Mouse (Mus musculus) hematopoietic stem cell, adult 5-6 weeks (primary cell): ENCODE results near the gene Corin. TPM values are rescaled to one million over a fixed set of nuclear protein-coding genes. Genes with fewer than 3 reads are reported as not detected.
A peak's percentile ranks its signal among the peaks of the same experiment; 100 is the strongest.

ENCODE experiments used
- ATAC-seq, 2 experiments: fragments of 125-278 bp in 1 of 2; replicated peaks in 1 of 2; 2 replicates each; pipeline ENCODE4 v1.8.0; 2016 to 2017; ENCODE audit warnings: inconsistent platforms in 2 of 2, mild to moderate bottlenecking in 2 of 2, moderate number of reproducible peaks in 2 of 2, low read depth in 1 of 2, moderate TSS enrichment in 1 of 2; ENCODE audit not compliant: low FRiP score in 2 of 2, poor library complexity in 2 of 2, severe bottlenecking in 2 of 2, insufficient read depth in 1 of 2, low TSS enrichment in 1 of 2
- total RNA-seq: library from RNA; stranded (forward); fragments of 172-1452, 232-1000 nt; gene quantifications from 2 replicates; pipeline ENCODE4 v1.2.3, GENCODE M21; 2017

Gene Corin
- total RNA-seq, 1 experiment from 2014 or later = not detected

DNA sequence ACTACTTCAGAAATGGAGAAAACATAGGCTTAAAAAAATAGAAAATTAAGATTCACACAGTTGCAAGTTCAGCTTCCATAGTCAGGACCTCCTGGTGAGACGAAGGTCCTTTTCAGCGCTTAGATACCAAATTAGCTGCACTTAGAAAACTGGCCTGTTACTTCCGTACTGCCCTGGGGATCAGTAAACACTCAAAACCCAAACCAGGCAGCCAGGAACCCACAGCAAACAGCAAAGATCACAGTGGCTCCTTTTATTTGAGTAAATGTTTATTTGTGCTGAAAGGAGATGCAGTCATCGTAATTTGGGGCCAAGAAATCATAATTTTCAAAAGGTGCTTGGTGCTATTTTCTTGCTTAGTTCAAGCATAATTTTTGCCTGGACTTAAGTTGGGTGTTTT, 138.5 kb downstream of the Corin start:
- no peak for ATAC-seq

DNA sequence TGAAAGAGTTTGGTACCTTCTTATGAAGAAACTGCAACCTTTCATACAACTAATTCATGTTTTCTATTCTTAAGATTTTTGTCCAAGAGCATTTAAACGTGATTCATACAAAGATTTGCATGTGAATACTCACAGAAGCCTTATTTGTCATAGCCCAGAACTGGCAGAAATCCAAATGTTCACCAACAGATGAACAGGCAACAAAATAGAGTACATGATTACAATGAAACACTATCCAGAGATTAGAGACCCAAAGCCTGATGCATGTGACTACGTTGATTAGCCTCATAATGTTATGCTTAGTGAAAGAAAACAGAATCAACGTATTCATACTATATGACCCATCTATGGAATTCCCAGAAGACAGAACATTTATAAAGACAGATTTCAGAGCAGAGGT, 140.4 kb downstream of the Corin start:
- ATAC-seq = no peak

DNA sequence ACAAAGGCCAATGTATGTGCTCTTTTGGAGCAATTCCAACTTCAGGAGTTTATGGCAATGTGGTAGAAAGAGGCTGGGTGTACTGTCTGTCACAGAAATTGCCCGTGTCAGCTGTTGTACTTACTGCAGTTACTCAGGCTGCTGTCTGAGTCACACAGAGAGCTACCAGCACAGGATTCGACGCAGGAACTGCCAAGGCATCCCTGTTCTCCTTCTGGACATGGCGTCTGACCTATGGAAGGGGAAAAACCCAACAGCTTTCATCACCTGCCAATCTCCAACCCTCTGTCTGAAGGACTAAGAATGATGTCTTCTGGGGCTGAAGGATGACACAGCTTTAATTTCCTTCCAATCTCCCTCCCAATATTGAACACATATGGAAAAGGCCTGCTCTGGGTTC, 150.5 kb downstream of the Corin start:
- no peak for ATAC-seq

DNA sequence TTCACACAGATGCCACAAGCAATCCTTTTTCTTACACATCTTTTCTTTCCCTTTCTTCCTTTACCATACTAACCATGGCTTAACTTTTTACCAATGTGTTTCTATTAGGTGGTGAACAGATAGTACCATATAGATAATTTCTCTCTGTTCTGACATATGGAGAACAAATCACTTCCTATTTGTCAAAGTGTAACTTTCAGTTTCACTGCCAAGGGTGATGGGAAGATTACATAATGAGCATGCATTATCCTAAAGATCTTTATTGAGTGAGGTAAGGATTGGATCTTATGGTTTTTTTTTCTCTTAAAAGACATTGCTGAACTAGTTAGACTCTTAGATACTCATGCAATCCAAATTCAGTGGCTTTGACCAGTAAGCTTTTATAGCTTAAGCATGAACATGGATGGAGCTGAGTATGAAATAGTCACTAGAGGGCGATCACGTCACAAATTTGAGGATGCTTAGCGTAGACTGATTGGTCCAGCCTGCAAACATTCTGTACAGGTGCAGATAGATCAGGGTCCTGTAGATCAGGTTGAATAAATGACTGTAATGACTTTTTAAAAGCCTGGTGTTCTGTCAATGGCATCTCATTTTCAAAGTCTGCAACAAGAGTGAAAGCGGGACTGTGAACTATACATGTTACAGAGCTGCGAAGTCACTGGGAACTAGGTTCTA, 154.1 kb downstream of the Corin start:
- peak; percentile 87 to 89 for ATAC-seq

DNA sequence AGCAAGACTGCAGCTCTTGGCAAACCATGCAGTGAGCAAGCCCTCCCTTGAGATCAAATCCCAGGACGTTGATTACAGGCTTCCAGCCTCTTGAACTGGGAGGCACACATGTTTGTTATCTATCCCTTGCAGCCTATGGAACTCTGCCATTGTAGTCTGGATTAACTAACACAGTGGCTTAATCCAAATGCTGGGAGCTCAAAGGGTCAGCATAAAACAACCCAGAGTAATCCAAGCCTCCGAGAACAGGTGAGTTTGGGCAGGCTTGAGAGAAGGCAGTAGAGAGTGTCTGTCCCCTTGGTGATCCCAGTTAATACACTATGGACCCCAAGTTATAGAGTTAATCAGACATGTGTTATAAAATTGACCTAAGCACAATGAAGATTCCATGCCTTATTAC, 155.7 kb downstream of the Corin start:
- no peak for ATAC-seq

DNA sequence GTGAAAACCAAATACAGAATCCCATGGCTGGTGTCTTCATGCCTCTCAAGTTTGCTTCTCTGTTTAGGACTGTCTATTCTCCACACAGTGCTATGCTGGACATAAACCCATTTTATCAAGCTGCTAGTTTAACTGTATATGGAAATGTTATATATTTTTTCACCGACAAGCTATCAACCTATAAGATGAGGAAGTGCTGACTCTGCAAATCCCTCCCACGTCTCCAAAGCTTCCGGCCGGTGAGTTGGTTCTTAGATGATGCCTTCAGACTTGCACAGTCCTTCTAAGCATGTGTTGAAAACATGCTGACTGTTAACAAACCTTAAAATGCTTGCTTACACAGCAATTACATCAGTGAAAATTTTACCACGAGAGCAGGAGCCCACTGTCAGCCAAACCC, 168.4 kb downstream of the Corin start:
- no peak for ATAC-seq

DNA sequence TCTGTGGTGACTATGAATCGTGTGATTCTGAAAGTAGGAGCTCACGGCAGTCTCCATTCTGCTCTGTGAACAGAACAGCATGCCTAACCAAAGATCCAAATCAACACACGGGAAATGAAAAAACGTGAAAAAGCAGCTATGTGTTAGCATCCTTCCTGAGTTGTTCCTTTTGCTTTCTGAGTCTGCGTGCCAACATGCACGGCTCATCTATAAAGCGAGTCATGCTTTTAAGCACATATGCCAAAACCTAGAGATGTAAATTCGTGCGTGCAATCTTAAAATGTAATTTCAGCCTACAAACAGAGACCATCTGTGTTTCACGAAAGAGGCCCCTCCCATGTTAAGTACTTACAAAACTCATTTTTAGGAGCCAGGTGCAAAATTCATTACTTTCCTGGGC, 171.4 kb downstream of the Corin start:
- ATAC-seq = no peak

DNA sequence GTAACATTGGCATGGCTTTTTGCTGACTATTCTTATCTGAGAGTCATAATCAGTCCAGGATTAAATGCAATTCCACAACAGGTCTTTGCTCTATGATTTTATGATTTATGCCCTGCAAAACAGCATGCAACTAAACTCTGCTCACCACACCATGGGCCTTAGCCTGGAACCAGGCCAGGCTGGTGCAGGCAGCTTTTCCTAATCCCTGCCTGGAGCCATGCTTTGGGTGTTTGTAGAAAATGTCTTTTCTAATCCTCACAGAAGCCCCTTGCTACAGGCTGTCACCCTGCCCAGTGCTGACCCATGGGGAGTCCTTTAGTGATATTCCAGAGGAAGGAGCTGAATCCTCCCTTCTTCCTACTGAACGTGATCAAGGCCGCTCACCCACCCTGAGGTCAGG, 173.1 kb downstream of the Corin start:
- ATAC-seq = no peak

DNA sequence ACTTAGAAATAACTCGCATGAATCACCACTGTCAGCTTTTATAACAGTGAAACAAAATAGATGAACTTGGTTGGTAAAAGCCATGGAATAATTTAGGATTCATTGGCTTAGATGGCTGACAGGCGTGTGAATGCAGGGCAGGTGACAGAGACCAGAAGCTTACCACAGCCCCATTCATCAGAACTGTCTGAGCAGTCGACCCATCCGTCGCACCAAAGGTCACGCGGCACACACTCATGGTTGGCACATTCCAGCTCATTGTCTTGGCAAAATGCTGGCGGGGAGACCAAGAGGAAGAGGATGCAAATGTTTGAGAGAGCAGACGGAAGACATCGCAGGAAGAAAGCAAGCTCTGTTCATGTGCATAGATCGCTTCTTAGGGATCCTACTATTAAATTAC, 173.6 kb downstream of the Corin start:
- ATAC-seq = no peak

DNA sequence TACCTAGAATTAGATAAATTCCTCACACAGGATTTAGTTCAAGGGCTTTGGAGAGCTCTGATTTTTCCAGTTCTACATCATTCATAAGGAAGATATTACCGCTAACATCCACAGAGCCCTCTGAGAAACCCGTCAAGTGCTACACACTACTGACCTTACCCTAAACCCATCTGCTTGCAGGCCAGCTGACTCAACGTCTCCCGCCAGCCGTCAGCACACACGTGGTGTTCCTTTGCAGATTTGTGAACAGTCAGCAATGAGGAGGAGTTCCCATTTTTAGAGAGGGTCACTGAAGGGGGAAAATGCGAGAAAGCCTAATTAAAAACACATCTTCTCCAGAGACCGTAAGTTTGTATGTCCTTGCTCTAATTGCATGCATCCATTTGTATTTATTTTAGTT, 174.8 kb downstream of the Corin start:
- ATAC-seq = no peak

DNA sequence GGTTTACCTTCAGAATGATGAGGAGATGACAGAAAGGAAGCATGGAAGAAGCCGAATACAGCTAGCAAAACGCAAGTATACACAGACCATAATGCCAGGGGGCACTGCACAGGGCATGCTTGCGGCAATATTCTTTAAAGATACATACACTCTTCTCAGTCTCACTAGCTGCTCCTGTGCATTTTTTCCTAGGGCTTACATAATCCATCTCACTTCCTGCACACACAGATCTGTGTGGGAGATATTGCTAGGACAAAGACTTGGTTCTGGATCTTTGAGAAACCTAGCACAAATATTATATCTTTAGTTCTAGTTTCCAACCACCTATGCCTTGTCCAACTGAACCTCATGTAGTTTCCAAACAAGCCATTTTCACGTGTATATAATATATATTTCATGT, 189.0 kb downstream of the Corin start:
- ATAC-seq = no peak

DNA sequence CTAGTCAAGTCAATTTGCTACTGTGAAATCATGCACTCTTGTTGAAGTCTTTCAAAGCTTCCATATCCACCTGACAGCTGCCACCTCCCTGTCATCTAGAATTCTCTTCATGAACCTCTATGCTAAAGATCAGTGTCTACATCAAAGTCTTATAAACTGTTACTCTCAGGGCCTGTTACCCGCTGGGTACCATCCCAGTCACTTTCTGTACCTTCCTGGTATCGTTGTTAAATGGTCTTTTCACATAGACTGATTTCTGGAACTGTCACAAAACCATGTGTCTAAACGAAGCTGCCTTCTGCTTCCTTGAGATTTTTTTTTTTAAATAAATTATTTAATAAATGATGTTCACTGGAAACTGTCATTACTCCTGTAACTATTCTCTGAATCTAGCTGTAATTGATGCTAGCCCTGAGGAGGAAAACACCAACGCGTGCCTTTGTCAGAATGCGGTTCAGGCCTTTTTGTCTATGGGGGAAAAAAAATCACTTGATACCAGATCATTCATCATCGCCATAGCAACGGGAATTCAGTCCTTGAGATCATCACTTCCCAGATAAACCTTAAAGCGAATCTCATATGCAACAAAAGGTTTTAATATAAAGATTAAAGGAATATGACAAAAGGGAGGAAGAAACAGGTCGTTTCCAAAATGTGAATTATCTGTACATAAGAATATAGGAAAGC, 205.7 kb downstream of the Corin start:
- ATAC-seq = no peak

DNA sequence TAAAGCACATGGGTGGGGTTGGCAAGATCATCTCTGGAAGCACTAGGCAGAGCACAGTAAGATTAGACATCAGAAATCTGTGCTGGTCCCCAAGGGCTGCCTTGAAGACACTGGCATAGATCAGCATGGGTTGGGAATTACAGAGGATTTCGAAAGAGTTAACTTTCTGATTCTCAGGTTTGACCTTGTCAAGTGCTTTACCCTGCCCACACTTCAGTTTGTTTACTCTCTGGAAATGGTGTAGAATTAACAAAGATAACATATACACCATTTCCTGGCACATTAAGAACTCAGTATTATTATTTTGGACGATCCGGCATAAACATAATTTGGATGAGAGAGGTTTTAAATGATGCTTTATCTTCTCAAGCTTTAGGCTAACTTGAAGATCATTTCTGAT, 219.2 kb downstream of the Corin start:
- no peak for ATAC-seq

DNA sequence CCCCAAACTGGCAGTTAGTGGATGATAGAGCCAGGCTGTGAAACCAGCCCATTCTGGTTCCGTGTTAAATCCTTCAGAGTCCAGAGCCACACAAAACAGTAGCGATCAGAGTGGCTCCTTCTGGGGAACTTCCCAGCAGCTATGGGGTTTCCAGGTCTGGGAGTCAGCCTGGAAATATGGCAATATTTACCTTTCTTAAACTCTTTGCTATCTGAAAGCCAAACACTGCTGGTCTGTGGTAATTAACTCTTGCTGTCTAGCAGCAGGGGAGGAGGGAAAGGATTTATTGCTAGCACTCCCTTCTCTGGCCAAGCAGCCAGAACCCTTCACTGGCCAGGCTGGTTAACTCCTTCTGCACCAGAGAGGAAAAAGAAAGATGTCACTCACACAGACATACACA, 221.4 kb downstream of the Corin start:
- ATAC-seq = no peak

DNA sequence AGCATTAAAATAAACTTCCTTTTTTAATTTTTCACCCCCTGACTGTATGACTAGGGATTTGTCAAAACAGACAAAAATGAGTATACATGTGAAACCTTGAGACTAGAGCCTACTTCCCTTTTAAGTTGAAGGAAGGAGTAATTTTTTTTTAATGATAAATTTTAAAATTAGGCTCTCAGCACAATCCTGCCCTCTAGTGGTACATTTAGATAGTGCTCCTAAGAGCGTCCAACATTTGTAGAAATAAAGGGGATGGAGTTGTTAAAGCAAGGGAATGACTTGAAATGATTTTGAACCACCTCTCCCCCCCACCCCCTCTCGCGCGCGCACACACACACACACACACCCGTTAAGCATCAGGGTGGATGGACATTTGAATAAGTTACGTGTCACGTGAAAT, 234.6 kb downstream of the Corin start:
- ATAC-seq = peak; percentile 62 to 77

DNA sequence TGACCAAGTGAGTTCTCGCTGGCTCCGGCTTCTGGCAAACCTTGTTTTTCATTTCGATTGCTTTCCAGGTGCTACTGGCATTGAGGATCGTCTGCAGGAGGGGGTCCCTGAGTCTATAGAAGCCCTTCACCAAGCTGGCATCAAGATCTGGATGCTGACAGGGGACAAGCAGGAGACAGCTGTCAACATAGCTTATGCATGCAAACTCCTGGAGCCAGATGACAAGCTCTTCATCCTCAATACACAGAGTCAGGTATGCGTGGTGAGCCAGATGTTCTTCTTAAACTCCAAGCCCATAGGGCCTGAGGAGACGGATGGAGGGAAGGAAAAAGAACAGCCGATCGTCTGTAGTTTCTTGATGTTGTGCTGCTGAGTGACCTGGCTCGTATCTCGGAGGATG, 235.1 kb downstream of the Corin start:
- ATAC-seq = no peak

DNA sequence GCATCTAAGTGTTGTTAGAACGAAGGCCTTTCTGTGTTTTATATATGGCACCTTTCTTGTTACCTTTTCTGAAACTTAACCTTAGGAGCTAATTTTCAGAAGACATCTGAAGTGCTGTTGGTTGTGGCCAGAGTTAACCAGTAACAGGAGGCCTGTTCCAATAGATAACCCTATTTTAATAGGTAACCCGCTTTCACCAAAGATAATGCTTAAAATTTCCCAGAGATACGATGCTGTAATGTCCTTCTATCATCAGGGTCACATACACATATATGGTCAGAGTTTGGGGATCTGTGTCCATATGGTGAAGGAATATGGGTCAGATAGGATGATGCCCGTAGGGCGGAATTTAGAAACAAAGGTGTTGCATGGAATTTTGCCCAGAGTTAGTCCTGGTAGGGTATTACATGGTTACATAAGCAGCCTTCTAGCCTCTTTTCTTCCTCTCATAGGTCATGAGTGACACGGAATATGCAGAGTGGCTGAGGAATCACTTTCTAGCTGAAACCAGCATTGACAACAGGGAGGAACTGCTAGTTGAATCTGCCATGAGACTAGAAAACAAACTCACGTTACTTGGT, 237.2 kb downstream of the Corin start:
- ATAC-seq = no peak

DNA sequence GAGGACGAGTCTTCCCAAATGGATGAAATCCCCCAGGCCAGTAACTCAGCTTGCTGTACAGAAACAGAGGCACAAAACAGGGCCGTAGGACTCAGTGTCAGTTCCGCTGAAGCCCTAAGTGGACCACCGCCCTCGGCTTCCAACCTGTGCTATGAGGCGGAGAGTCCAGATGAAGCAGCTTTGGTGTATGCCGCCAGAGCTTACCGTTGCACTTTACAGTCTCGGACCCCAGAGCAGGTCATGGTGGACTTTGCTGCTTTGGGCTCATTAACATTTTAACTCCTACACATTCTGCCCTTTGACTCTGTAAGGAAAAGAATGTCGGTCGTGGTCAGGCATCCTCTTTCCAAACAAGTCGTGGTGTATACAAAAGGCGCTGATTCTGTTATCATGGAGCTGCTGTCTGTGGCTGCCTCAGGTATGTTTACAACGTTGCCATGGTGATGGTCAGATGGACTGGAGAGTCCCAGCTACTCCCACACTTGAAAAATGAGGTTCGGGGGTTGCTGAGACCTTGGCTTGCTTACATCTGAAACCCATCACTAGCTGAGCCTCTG, 240.0 kb downstream of the Corin start:
- no peak for ATAC-seq
